Mouse (Mus musculus) gastrocnemius, postnatal 25 days (tissue): ENCODE data around the gene Ncapg. TPM values are rescaled to one million over a fixed set of nuclear protein-coding genes. Genes with fewer than 3 reads are reported as not detected.

Source experiments
- DNase-seq: peaks from one replicate; pipeline ENCODE4 v3.0.0; 2022
- total RNA-seq, 2 experiments: library from RNA; stranded (reverse); gene quantifications; 1 replicate in 1 of 2; 2 replicates in 1 of 2; pipeline ENCODE4 v1.2.3; 2021

The Ncapg gene
- total RNA-seq, 2 experiments from 2014 or later: 0.19 to 0.28 TPM

DNA sequence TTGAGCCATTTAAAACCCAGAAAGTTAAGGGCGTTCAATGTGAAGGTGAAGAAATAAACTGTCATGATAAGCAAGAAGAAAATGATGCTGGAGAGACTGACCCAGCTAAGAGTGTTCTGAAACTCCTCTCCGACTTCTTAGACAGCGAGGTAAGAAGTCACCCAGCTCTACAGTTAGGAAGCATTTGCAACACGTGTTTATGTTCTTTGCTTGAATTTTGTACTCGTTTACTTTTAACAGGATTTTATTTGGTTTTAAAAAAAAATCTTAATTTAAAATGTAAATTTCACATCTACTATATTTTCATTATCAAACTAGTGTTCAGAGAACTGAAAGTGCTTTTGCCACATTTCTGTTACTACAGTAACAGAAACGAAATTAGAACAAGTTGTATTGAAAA is 22.0 kb downstream of the Ncapg start:
- DNase-seq: no peak

DNA sequence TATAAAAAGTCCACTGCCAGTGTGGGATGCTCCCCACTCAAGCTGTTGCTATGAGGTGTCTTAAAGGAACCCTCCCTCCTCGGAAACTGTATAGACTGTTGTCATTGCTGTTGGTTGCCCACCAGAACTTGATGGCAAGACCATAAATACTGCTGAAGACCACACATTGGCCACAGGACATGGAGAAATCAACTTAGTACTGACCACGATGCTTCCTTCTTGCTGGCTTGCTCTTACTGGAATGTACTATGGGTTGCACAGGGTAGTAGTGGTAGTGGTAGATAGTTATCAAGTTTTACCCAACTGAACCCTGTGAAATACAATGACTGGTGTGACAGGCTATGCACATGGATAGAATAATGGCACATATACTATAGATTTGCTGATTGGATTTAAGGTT is 37.1 kb downstream of the Ncapg start:
- DNase-seq: no peak

DNA sequence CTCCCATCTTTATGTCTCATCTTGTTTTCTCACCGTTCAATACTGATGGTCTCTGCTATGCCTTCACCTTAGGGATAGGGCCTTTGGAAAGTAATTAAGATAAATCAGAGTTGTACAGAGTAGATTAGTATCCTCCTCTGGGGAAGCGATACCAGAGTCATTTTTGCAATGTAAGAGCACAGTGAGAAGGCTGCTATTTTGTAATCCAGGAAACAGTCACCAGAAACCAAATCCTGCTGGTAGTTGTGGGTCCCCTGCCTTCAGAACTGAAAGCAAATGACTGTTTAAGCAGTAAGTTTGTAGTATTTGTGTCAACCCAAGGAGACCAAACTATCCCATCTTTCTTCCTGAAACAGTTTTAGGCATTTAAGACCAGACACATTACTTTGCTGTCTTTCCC is 39.9 kb downstream of the Ncapg start:
- no peak for DNase-seq

DNA sequence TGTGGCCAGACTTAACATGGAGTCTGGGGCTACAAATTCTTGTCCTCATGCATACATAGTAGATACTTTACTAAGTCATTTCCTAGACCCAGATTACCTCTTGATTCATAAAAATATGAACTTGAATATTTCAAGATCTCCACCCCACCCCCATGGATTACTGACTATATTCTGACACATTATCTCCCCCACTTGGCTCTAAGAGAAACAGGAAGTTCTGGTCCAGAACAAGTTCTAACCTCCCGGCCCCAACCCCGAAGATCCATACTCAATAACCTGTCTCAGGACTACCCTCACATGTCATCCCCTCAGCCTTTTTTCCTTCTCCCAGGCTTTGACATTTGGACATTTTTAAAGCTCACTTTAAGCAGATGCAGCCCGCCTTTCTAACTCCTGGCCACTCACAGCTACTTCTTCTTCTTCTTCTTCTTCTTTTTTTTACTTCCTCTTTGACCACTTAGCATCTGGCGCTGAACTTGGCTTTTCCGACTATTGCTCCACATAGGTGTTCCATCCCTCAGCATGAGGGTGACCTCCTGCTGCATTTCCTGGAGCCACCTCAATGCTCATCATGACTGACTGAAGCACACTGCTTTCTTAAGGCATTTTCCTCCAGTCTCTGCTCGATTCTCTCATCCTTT is 49.2 kb downstream of the Ncapg start:
- DNase-seq: no peak

DNA sequence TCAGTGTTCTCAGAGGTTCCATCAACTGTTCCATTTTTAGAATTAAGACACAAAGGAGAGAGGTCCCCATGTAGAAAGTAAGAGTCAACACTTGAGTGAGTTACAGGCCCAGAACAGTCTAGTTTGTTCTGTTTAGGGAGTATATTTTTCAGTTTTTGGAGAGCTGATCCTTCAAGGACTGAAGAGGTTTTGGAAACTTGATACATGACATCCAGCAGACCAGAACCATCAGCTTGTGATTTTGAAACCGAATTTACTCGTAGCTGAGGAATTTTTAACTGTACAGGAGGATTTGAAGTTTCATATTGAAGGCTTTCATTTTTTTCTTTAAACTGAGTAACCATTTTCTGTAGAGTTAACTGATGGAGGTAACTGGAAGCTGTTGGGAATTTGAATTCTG is 64.0 kb downstream of the Ncapg start:
- no peak for DNase-seq

DNA sequence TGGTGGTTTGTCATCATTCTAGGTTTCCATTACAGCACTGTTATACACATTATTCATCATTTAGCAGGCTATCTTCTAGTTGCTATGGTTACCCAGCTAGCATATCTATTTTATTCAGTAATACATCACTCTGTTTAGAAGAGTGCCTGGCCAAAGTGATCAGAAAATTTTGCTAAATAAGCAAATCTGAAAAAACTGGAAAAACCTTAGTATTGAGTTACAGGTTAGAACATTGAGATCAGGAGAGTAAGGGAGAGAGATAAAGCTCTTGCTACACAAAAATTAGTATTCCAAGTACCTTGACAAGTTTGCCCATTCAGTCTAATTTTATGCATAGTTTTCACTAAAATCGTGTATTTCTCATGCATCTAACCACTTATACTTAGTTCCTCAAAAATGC is 68.2 kb downstream of the Ncapg start:
- no peak for DNase-seq

Other genes with a start within 250 kb of the Ncapg start
- gene Qdpr, start 219.7 kb upstream of the Ncapg start, total RNA-seq: 10 to 100 TPM; 53.9 to 63.6 TPM
- gene Clrn2, start 216.2 kb upstream of the Ncapg start, total RNA-seq: not detected
- 10 to 100 TPM; 55.6 to 57.2 TPM for gene Lap3, start 176.5 kb upstream of the Ncapg start, total RNA-seq
- 10 to 100 TPM; 46.0 to 48.6 TPM for gene Med28, start 149.7 kb upstream of the Ncapg start, total RNA-seq
- under 1 TPM; 0.27 to 0.46 TPM for gene Fam184b, start 30.3 kb upstream of the Ncapg start, total RNA-seq
- 1 to 10 TPM; 5.3 to 7.7 TPM for gene Lcorl, start 187.7 kb downstream of the Ncapg start, total RNA-seq